ENCODE assay signal across 28 mouse cellular contexts in the genomic region with DNA sequence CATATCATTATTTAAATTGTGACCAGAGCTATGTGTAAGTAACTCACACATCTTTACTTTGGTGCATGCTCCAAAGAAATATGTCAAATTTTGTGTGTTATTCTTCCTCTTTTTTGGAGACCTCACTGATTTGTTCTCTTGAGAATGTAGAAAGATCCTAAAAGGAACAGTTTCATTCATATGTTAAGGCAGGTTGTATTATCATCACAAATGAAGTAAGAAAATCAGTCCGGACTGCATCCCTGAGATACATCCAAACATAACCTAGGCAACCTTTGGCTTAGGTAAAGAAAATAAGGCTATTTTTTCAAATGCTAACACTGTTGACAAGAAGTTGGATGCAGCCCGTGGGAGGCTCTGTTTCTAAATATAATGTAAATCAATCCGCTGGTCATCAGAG. TPM values are rescaled to one million over a fixed set of nuclear protein-coding genes. Genes with fewer than 3 reads are reported as not detected.
DNase-seq lines count a peak whose midpoint lies in the region; ATAC-seq and TF ChIP-seq lines count a peak whose summit lies in the region.
"Had no signal": no experiment of that assay in that cellular context is flagged by ENCODE, and none has a peak within 500 bp of the region (broad histone marks: within the 10 kb centered on the region; RNA-seq: fewer than 3 reads in every experiment).

No protein-coding gene starts in this region.

- intact Hi-C loops in gastrocnemius, adult 2 months (cut with DNase I): loop anchor here (5.0 kb wide), 3 partner anchors 80 to 115 kb away; no protein-coding TSS in a partner anchor
- intact Hi-C loops in gastrocnemius, postnatal 36 days (cut with DNase I): loop anchor here (10.0 kb wide), 1 partner anchor 112 kb away; no protein-coding TSS in a partner anchor

- no peaks in the 10 kb centered on the region for H3K27me3 ChIP-seq in CH12.LX (replicated peaks)
- H3K27me3 ChIP-seq: embryonic facial prominence, embryonic 12.5 days; forebrain, embryonic 13.5 days; forebrain, embryonic 15.5 days had no signal

- H3K9ac ChIP-seq in CH12.LX (ENCODE audit: insufficient read depth, low read depth): no peak overlapping the region
- H3K9ac ChIP-seq: embryonic facial prominence, embryonic 12.5 days; forebrain, embryonic 13.5 days; forebrain, embryonic 15.5 days; forebrain, postnatal 0 days had no signal

- H3K79me2 ChIP-seq in CH12.LX (replicated peaks; ENCODE audit: control insufficient read depth, extremely low read depth, insufficient read depth, poor library complexity, severe bottlenecking): no peaks in the 10 kb centered on the region

- TF ChIP-seq POLR2A in CH12.LX (IDR thresholded peaks at IDR 0.05; ENCODE audit: low read depth, low read length): no peak

- no peak for DNase-seq in gastrocnemius, adult 2 months
- DNase-seq in gastrocnemius, postnatal 36 days: no peak
- DNase-seq in CH12.LX (ENCODE audit: extremely low read depth) (no peak), ES-CJ7 (ENCODE audit: low read depth, low spot score) (peak; percentile 6), ZHBTc4 (ENCODE audit: low read depth, low spot score) (peak; percentile 6)
- no peak for DNase-seq in spleen, postnatal 10 days (ENCODE audit: low spot score in 2 of 2)
- no peak for DNase-seq in cerebellum, postnatal 10 days
- DNase-seq: adrenal gland, adult 2 months; adrenal gland, postnatal 10 days; adrenal gland, postnatal 25 days; cerebellum, adult 11 months; cerebellum, adult 18-20 months; cerebellum, adult 8-10 months; cerebellum, adult 9-11 months; cerebellum, postnatal 25 days; forebrain, postnatal 0 days had no signal

- no peak for TF ChIP-seq EP300 in CH12.LX (IDR thresholded peaks at IDR 0.05; ENCODE audit: low read length)

- peak overlapping the region; percentile 33; the same call in 1 of the 2 replicates for H3K4me2 ChIP-seq in CH12.LX (ENCODE audit: insufficient read depth, low read depth, poor library complexity, severe bottlenecking)
- H3K4me2 ChIP-seq: embryonic facial prominence, embryonic 12.5 days; forebrain, embryonic 13.5 days; forebrain, embryonic 15.5 days had no signal

- H3K9me3 ChIP-seq in CH12.LX (replicated peaks; ENCODE audit: low read length): no peaks in the 10 kb centered on the region
- H3K9me3 ChIP-seq: embryonic facial prominence, embryonic 10.5 days; embryonic facial prominence, embryonic 12.5 days; forebrain, embryonic 13.5 days; forebrain, embryonic 15.5 days had no signal

- peak overlapping the region; percentile 3; the same call in 1 of the 2 replicates for H3K4me3 ChIP-seq in gastrocnemius, adult 2 months
- no peak overlapping the region for H3K4me3 ChIP-seq in CH12.LX (replicated peaks in 1 of 3; ENCODE audit: low read depth in 2 of 3, low read length in 2 of 3, poor library complexity in 1 of 3)
- H3K4me3 ChIP-seq: embryonic facial prominence, embryonic 10.5 days; embryonic facial prominence, embryonic 12.5 days; forebrain, embryonic 13.5 days; forebrain, embryonic 15.5 days had no signal

- H3K36me3 ChIP-seq in CH12.LX (replicated peaks in 1 of 2; ENCODE audit: control insufficient read depth in 1 of 2, insufficient read depth in 1 of 2, low read length in 1 of 2): no peaks in the 10 kb centered on the region
- H3K36me3 ChIP-seq: embryonic facial prominence, embryonic 10.5 days; embryonic facial prominence, embryonic 12.5 days; forebrain, embryonic 15.5 days had no signal

- in situ Hi-C loops in CH12.LX (cut with MboI; ENCODE audit: low pct_ligation_motif_present, low pct_unique_long_range_greater_than_20kb, low sequenced_read_pairs): no loop called here

- TF ChIP-seq CTCF in gastrocnemius, adult 2 months (IDR thresholded peaks at IDR 0.05): no peak
- no peak for TF ChIP-seq CTCF in CH12.LX (conservative IDR thresholded peaks at IDR 0.05 in 1 of 2, IDR thresholded peaks at IDR 0.05 in 1 of 2; ENCODE audit: low read depth in 2 of 2, low read length in 2 of 2)

- dilution Hi-C loops in CH12.LX (cut with MboI; ENCODE audit: extremely low pct_ligation_motif_present, extremely low pct_unique_long_range_greater_than_20kb, low sequenced_read_pairs): no loop called here

- no peak for ATAC-seq in monocyte, adult 5-6 weeks (replicated peaks; ENCODE audit: insufficient number of reproducible peaks, low FRiP score, low TSS enrichment, poor library complexity, severe bottlenecking)
- ATAC-seq: forebrain, embryonic 15.5 days; forebrain, postnatal 0 days had no signal

- no peak for TF ChIP-seq RAD21 in CH12.LX (IDR thresholded peaks at IDR 0.05; ENCODE audit: low read depth, low read length)

- H3K4me1 ChIP-seq in CH12.LX (ENCODE audit: control insufficient read depth in 1 of 2, insufficient read depth in 2 of 2): peaks cover 11 to 51% of the 10 kb centered on the region in 2 experiments
- H3K4me1 ChIP-seq: forebrain, embryonic 13.5 days had no signal

- peak overlapping the region; percentile 51 for H3K27ac ChIP-seq in gastrocnemius, adult 2 months
- no peak overlapping the region for H3K27ac ChIP-seq in CH12.LX (ENCODE audit: insufficient read depth, low read depth)
- H3K27ac ChIP-seq: embryonic facial prominence, embryonic 10.5 days; embryonic facial prominence, embryonic 12.5 days; forebrain, embryonic 13.5 days; forebrain, embryonic 15.5 days had no signal

TF ChIP-seq in CH12.LX, 34 proteins besides CTCF, POLR2A, EP300 and RAD21:
- TF ChIP-seq USF2 (conservative IDR thresholded peaks at IDR 0.05; ENCODE audit: low read depth, low read length) (no peak), NELFE (IDR thresholded peaks at IDR 0.05; ENCODE audit: low read depth, low read length) (no peak)

RNA-seq across cellular contexts. Expression of gene Ddit4l, which starts 21.2 kb away (rescaled TPM):
- total RNA-seq in gastrocnemius, adult 2 months (2021): 100 to 1,000 TPM; 226 to 250 TPM
- total RNA-seq in gastrocnemius, postnatal 36 days (2021): 100 to 1,000 TPM; 128 to 139 TPM
- total RNA-seq in CH12.LX (2012; rRNA removed) (1.3 and 2.6 TPM in 2 replicates), CH12.LX (2014; rRNA removed) (2.2 and 2.8 TPM in 2 replicates)
- polyA plus RNA-seq in CH12.LX (2012; ENCODE audit: insufficient read length, low read depth): 10.3 and 11.3 TPM in 2 replicates
- total RNA-seq in monocyte, adult 5-6 weeks (2017): not detected in 3 replicates
- total RNA-seq: MEL had no signal

RNA-seq across cellular contexts. Expression of gene Gm21962, which starts 28.8 kb away (rescaled TPM):
- total RNA-seq in gastrocnemius, adult 2 months (2021): not detected
- total RNA-seq in gastrocnemius, postnatal 36 days (2021): not detected
- total RNA-seq in CH12.LX (2012; rRNA removed) (not detected in 2 replicates), CH12.LX (2014; rRNA removed) (not detected in 2 replicates)
- not detected in 2 replicates for polyA plus RNA-seq in CH12.LX (2012; ENCODE audit: insufficient read length, low read depth)
- 0.57 TPM in 1 of 3 replicates, not detected in the others for total RNA-seq in monocyte, adult 5-6 weeks (2017)
- total RNA-seq: adrenal gland, adult 2 months; adrenal gland, postnatal 10 days; adrenal gland, postnatal 25 days; adrenal gland, postnatal 4 days; MEL had no signal
- polyA plus RNA-seq: adrenal gland, adult 2 months; brain, embryonic 14.5 days; C2C12; cortical plate, adult 2 months; embryonic facial prominence, embryonic 10.5 days; embryonic facial prominence, embryonic 12.5 days; embryonic facial prominence, embryonic 14.5 days; forebrain, embryonic 11.5 days; forebrain, embryonic 13.5 days; forebrain, embryonic 15.5 days; forebrain, postnatal 0 days had no signal

Comparison
In these comparisons a context has a peak if more than half of its experiments do, and no peak if none do; other contexts are left out.
1. DNase-seq: peak in ES-CJ7 (single experiment) and ZHBTc4 (single experiment); none in gastrocnemius, adult 2 months (single experiment), gastrocnemius, postnatal 36 days (0 of 2), CH12.LX (single experiment), spleen, postnatal 10 days (0 of 2) and cerebellum, postnatal 10 days (0 of 2).
2. RNA of gene Ddit4l, which starts 21.2 kb away (total RNA-seq): 226 to 250 TPM in gastrocnemius, adult 2 months and 128 to 139 TPM in gastrocnemius, postnatal 36 days; 1.3 to 2.8 TPM in CH12.LX and not detected in monocyte, adult 5-6 weeks; every median in the first group is over 10 times any median in the second.